Mouse (Mus musculus) intestine, embryonic 15.5 days (tissue): ENCODE measurements around the gene Rasgrf1. TPM values are rescaled to one million over a fixed set of nuclear protein-coding genes. Genes with fewer than 3 reads are reported as not detected.

Experiments
- polyA plus RNA-seq: library from polyadenylated mRNA; unstranded; fragments of >200 nt; fragmentation: Nextera tagmentation; extraction: Ambion mirVana; gene quantifications from 2 replicates; pipeline ENCODE4 v1.2.1, GENCODE M21; 2015

Rasgrf1 gene
- polyA plus RNA-seq, 1 experiment from 2014 or later: 0.31 TPM

Other genes starting within 250 kb of the Rasgrf1 start
- 111 and 142 TPM in 2 replicates for gene Tmed3, start 204.8 kb upstream of the Rasgrf1 start, polyA plus RNA-seq
- gene Ankrd34c, start 171.4 kb upstream of the Rasgrf1 start, polyA plus RNA-seq: not detected in 2 replicates
- 42.4 and 51.4 TPM in 2 replicates for gene Ctsh, start 144.2 kb downstream of the Rasgrf1 start, polyA plus RNA-seq
- 315 and 344 TPM in 2 replicates for gene Morf4l1, start 204.9 kb downstream of the Rasgrf1 start, polyA plus RNA-seq